Mouse (Mus musculus) lung, postnatal 4 days (tissue): ENCODE measurements around the gene Rassf8.

Experiments used
- DNase-seq, 2 experiments: peaks; one replicate each; pipeline ENCODE4 v3.0.0; 2021

The Rassf8 gene

GRCm38 (mm10) chr6:145746132-145746849 is at the start of gene Rassf8:
TSS of gene Rassf8 (plus strand) at chr6:145746748.
- DNase-seq = peak; percentile 91 to 96

- peak in 1 of 2 experiments; percentile 63 for DNase-seq
These were observed 45.5 kb upstream of the Rassf8 start for GRCm38 (mm10) chr6:145701021-145701540.

- DNase-seq = peak; percentile 39 to 61
These were observed 42.9 kb upstream of the Rassf8 start for GRCm38 (mm10) chr6:145703667-145704066.

GRCm38 (mm10) chr6:145709956-145710720 is 36.4 kb upstream of the Rassf8 start:
- DNase-seq = no peak

- DNase-seq = no peak
These were observed 35.8 kb upstream of the Rassf8 start for GRCm38 (mm10) chr6:145710797-145711196.

GRCm38 (mm10) chr6:145711320-145711719 is 35.2 kb upstream of the Rassf8 start:
- no peak for DNase-seq

- DNase-seq = no peak
These were observed 33.1 kb upstream of the Rassf8 start for GRCm38 (mm10) chr6:145713241-145714114.

- no peak for DNase-seq
These were observed 32.4 kb upstream of the Rassf8 start for GRCm38 (mm10) chr6:145714131-145714530.

- DNase-seq = no peak
These were observed 24.0 kb upstream of the Rassf8 start for GRCm38 (mm10) chr6:145722596-145722995.

- DNase-seq = no peak
These were observed 23.3 kb upstream of the Rassf8 start for GRCm38 (mm10) chr6:145723131-145723863.

- no peak for DNase-seq
These were observed 20.7 kb upstream of the Rassf8 start for GRCm38 (mm10) chr6:145725849-145726248.

- DNase-seq = no peak
These were observed 19.6 kb upstream of the Rassf8 start for GRCm38 (mm10) chr6:145726986-145727385.

GRCm38 (mm10) chr6:145732868-145733267 is 13.7 kb upstream of the Rassf8 start:
- DNase-seq = no peak

GRCm38 (mm10) chr6:145733276-145733675 is 13.3 kb upstream of the Rassf8 start:
- peak in 1 of 2 experiments; percentile 53 for DNase-seq

GRCm38 (mm10) chr6:145733911-145734310 is 12.6 kb upstream of the Rassf8 start:
- DNase-seq = no peak

- DNase-seq = no peak
These were observed 10.4 kb upstream of the Rassf8 start for GRCm38 (mm10) chr6:145736099-145736498.

- peak in 1 of 2 experiments; percentile 53 for DNase-seq
These were observed 7.3 kb upstream of the Rassf8 start for GRCm38 (mm10) chr6:145739231-145739630.

- no peak for DNase-seq
These were observed 6.5 kb upstream of the Rassf8 start for GRCm38 (mm10) chr6:145740011-145740410.

- DNase-seq = no peak
These were observed 1.3 kb upstream of the Rassf8 start for GRCm38 (mm10) chr6:145745291-145745690.

GRCm38 (mm10) chr6:145746921-145747670 is 548 bp downstream of the Rassf8 start:
- peak in 1 of 2 experiments; percentile 64 for DNase-seq
